Mouse (Mus musculus): ENCODE data around the gene Kank2.
"Not testable (repeated sequence)": the region's sequence is repeated elsewhere in the genome, so short reads cannot be mapped to it uniquely, and the experiment has no call there.

The Kank2 gene

GRCm38 (mm10) chr9:21784517-21785307 is 13.8 kb downstream of the Kank2 start:
- no peak for DNase-seq (ENCODE audit: low spot score in 2 of 2)

GRCm38 (mm10) chr9:21781657-21782468 is 16.7 kb downstream of the Kank2 start:
- no peak for DNase-seq (ENCODE audit: low spot score in 2 of 2)

GRCm38 (mm10) chr9:21777726-21778125 is 20.8 kb downstream of the Kank2 start:
- no peak for DNase-seq (ENCODE audit: low spot score in 2 of 2)

- DNase-seq (ENCODE audit: low spot score in 2 of 2): no peak
These were observed 24.2 kb downstream of the Kank2 start for GRCm38 (mm10) chr9:21774353-21774752.

- not testable (repeated sequence) for DNase-seq (ENCODE audit: low spot score in 2 of 2)
These were observed 25.1 kb downstream of the Kank2 start for GRCm38 (mm10) chr9:21773396-21773795.

GRCm38 (mm10) chr9:21769558-21770183 is 28.9 kb downstream of the Kank2 start:
- peak; percentile 55 to 65 for DNase-seq (ENCODE audit: low spot score in 2 of 2)

GRCm38 (mm10) chr9:21768511-21769411 is 29.8 kb downstream of the Kank2 start:
- DNase-seq (ENCODE audit: low spot score in 2 of 2): peak in 1 of 2 experiments; percentile 60

GRCm38 (mm10) chr9:21767896-21768295 is 30.6 kb downstream of the Kank2 start:
- DNase-seq (ENCODE audit: low spot score in 2 of 2): peak in 1 of 2 experiments; percentile 48

- DNase-seq (ENCODE audit: low spot score in 2 of 2): no peak
These were observed 34.2 kb downstream of the Kank2 start for GRCm38 (mm10) chr9:21764084-21764999.

- no peak for DNase-seq (ENCODE audit: low spot score in 2 of 2)
These were observed 36.4 kb downstream of the Kank2 start for GRCm38 (mm10) chr9:21762135-21762534.

- peak; percentile 88 to 94 for DNase-seq (ENCODE audit: low spot score in 2 of 2)
These were observed 38.1 kb downstream of the Kank2 start, which contains the start of gene Spc24 for GRCm38 (mm10) chr9:21760155-21761088. TSS of gene Spc24 (minus strand) at chr9:21760303.

- DNase-seq (ENCODE audit: low spot score in 2 of 2): no peak
These were observed 38.8 kb downstream of the Kank2 start for GRCm38 (mm10) chr9:21759718-21760117.

GRCm38 (mm10) chr9:21758576-21759529 is 39.7 kb downstream of the Kank2 start:
- no peak for DNase-seq (ENCODE audit: low spot score in 2 of 2)

- no peak for DNase-seq (ENCODE audit: low spot score in 2 of 2)
These were observed 43.8 kb downstream of the Kank2 start for GRCm38 (mm10) chr9:21754516-21755321.

GRCm38 (mm10) chr9:21754003-21754402 is 44.5 kb downstream of the Kank2 start:
- DNase-seq (ENCODE audit: low spot score in 2 of 2): peak; percentile 75 to 76

GRCm38 (mm10) chr9:21752252-21752792 is 46.2 kb downstream of the Kank2 start:
- DNase-seq (ENCODE audit: low spot score in 2 of 2): peak; percentile 71

GRCm38 (mm10) chr9:21751347-21751746 is 47.2 kb downstream of the Kank2 start:
- no peak for DNase-seq (ENCODE audit: low spot score in 2 of 2)
